Mouse (Mus musculus): ENCODE results near the gene Ruvbl2. TPM values are rescaled to one million over a fixed set of nuclear protein-coding genes. Genes with fewer than 3 reads are reported as not detected.

The Ruvbl2 gene
- polyA plus RNA-seq (2012; rRNA removed), result 114 and 117 TPM in 2 replicates

GRCm38 (mm10) chr7:45437521-45438276 lies at the start of gene Ruvbl2:
Gene Ruvbl2 (minus strand): TSS chr7:45438096.

DNA sequence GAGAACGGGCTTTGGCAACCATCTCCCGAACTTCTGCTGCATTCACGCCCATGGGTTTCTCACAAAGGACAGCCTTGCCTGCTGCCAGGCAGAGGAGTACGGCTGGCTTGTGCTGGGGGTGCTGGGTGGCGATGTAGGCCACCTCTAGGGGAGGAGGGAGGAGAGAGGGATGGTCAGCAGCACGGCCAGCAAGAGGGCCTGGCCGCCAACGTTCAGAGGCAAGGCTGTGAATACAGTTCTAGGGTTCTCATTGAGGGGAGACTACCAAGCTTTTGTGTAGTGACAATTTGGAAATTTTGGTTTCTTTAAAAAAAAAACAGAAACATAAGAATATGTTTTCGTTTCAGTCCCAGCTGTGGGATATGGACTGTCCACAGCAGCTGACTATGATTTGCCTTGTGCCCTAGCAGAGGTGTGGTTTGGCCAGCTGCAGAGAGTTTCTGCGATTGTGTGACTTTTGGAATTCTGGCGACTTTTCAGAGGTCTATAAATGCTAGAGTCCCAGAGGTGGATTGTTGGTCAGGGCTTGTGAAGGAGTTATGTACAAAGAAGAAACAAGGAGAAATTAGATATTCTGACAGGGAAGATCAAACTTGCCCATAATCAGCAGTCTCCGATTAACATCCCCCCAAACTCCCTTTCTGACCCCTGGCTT lies 49.0 kb upstream of the Ruvbl2 start, which contains the start of gene Gm45808:
Gene Gm45808, minus strand, starts transcription at position 51 of the 655 bp plus-strand sequence.

GRCm38 (mm10) chr7:45481374-45481927 lies 43.6 kb upstream of the Ruvbl2 start, which contains the start of gene Tulp2:
Gene Tulp2 (plus strand): TSS chr7:45481877.

GRCm38 (mm10) chr7:45466283-45467089 lies 28.6 kb upstream of the Ruvbl2 start, which contains the start of gene Bax:
Gene Bax (minus strand): TSS chr7:45466898.

DNA sequence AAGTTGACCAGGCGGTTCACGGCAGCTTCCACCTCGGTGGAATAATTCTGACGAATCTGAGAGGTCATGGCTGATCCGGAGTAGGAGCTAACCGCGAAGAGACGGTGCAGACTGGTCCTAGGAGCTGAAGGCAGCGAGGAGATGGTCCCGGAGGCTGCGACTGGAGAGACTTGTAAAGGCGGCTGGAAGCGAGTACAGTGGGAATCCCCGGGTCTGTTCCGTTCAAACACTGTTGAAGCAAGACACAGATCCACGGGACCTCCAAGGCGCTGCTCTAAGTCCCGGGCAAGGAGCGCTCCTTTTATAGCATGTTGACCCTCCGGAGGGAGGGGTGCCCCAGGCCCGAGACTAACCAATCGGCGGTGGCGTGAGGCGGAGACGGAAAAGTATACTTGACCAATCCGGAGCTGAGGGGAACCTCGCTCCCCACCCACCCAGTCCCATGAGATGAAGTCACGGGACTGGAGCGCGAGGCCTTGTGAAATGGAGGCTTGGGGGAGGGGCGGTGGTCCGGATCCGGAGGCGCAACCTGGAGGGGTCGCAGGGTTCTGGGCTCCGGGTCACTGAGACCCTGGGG lies 21.8 kb upstream of the Ruvbl2 start, which contains the start of gene Ftl1:
Gene Ftl1, minus strand, starts transcription at position 321 of the 577 bp plus-strand sequence.

DNA sequence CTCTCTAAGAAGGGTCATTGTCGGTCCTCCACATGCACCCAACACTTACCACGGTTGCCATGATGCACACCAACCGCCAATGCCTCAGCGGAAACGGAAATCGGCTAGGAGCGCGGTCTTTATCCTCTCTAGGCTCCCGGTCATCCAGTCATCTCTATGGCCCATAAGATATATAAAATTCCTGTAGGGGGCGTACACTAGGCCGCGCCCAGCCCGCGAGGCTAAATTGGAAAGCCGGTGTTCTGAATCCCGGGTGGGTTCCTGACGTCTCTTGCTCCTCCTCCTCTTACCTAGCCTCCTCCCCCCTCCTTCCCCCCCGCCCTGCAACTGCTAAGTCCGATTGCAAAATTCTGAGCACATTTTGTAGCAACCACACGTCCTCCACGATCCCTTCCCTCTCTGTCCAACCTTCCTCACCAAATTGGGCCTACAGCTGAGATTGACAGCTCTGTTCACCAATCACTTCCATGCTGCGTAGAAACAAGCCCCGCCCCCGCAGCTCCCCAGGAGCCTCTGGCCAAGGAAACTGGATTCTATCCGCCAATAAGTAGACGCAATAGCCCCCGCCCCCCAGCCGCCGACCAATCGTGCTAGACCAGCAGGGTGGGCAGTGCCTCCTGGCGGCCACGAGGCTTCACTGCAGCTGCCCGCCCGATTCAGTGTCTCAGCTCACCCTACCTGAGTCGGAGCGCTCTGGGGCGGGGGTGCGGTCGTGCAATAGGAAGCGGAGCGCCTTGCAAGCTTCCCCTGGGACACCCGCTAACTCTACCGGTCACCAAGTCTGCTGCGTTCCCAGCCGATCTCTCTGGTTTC lies 3.5 kb downstream of the Ruvbl2 start, which contains the start of gene Gys1:
Gene Gys1, plus strand, starts transcription at position 642 of the 813 bp plus-strand sequence.

DNA sequence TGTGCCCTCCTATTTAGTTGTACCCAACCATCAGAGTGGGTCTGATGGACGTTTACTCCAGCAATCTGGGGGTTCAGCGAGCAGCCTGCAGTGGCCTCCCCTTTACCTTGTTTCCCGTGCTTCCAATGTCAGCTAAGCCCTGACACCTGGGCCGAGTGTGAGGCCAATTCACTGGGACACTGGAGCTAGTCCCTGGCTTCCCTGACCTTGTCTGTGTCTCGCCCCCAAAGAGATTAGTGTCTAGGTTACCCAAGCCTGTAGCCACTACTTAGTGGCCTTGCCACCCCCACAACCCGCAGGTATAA lies 17.3 kb downstream of the Ruvbl2 start, which contains the start of gene Lhb:
Gene Lhb, plus strand, starts transcription at position 206 of the 305 bp plus-strand sequence.

GRCm38 (mm10) chr7:45413113-45413863 lies 24.6 kb downstream of the Ruvbl2 start, which contains the start of gene Ntf5:
Gene Ntf5 (plus strand): TSS chr7:45413695.

DNA sequence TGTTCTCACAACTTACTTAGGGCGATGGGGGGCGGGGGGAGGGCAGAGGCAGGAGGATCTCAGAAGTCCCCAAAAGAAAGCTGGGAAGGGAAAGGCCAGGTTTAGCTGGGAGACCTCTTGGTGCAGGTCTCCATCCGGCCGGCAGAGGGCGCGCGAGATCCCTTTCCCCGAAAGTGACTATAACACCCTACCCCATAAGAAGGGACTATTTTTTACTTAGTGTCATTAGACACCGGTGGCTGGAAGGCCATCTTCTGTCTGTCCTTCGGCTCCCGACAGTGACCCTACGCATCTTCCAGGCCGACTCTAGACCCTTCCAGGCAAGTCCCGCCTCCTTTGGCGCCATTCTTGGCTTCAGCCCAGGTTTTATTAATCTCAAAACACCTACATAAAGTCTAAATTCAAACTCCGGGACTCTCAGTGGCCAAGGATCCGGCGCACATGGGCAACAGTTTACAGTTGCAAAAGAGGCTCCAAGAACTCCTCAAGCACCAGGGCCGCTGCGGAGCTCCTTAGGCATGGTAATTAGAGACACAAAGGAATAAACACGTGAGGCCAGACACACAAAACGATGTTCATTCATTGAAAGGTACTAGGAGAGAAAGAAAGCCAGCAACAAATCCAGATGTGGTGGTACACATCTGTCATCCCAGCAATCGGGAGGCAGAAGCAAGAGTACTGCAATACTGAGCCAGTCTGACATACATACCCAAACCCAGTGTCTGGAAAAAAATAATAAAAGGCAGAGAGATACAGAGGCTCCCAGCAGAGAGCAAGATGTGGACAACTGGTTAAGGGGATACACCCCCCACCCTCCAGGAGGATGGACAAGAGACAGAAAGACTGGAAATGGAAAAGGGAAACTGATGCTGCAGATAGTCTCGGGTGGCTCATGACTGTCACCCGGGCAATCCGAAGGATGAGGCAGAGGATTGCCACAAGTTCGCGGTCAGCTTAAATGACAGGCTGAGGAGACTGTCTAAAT lies 32.5 kb downstream of the Ruvbl2 start, which contains the start of gene Kcna7:
Gene Kcna7, plus strand, starts transcription at position 563 of the 985 bp plus-strand sequence.

GRCm38 (mm10) chr7:45395578-45396336 lies 42.1 kb downstream of the Ruvbl2 start, which contains the start of gene Snrnp70:
Gene Snrnp70 (minus strand): TSS chr7:45395742.

Other genes starting within 250 kb of the Ruvbl2 start
- 0.56 and 0.74 TPM in 2 replicates for gene Ccdc155, start 233.2 kb downstream of the Ruvbl2 start, polyA plus RNA-seq (2012; rRNA removed)
- 5.7 and 5.9 TPM in 2 replicates for gene Dkkl1, start 225.9 kb downstream of the Ruvbl2 start, polyA plus RNA-seq (2012; rRNA removed)
- gene Tead2, start 222.3 kb downstream of the Ruvbl2 start, polyA plus RNA-seq (2012; rRNA removed), result 57.7 and 65.9 TPM in 2 replicates
- gene Cd37, start 199.0 kb downstream of the Ruvbl2 start, polyA plus RNA-seq (2012; rRNA removed), result 1.5 and 1.6 TPM in 2 replicates
- 2.1 and 2.2 TPM in 2 replicates for gene Slc6a16, start 197.0 kb downstream of the Ruvbl2 start, polyA plus RNA-seq (2012; rRNA removed)
- 0.03 and 0.12 TPM in 2 replicates for gene Slc6a21, start 160.6 kb downstream of the Ruvbl2 start, polyA plus RNA-seq (2012; rRNA removed)
- 23.4 and 26.7 TPM in 2 replicates for gene Trpm4, start 104.3 kb downstream of the Ruvbl2 start, polyA plus RNA-seq (2012; rRNA removed)
- gene Hrc, start 102.8 kb downstream of the Ruvbl2 start, polyA plus RNA-seq (2012; rRNA removed), result 0.35 and 2.8 TPM in 2 replicates
- gene Ppfia3, start 71.1 kb downstream of the Ruvbl2 start, polyA plus RNA-seq (2012; rRNA removed), result 60.6 and 63.5 TPM in 2 replicates
- 59.8 and 63.1 TPM in 2 replicates for gene Lin7b, start 67.5 kb downstream of the Ruvbl2 start, polyA plus RNA-seq (2012; rRNA removed)
- gene Snrnp70, start 42.4 kb downstream of the Ruvbl2 start, polyA plus RNA-seq (2012; rRNA removed), result 619 and 668 TPM in 2 replicates
- 0.03 TPM in 1 of 2 replicates, not detected in the other for gene Kcna7, start 32.4 kb downstream of the Ruvbl2 start, polyA plus RNA-seq (2012; rRNA removed)
- gene Ntf5, start 24.4 kb downstream of the Ruvbl2 start, polyA plus RNA-seq (2012; rRNA removed), result 0.06 and 0.13 TPM in 2 replicates
- gene Lhb, start 17.3 kb downstream of the Ruvbl2 start, polyA plus RNA-seq (2012; rRNA removed), result 0.31 and 0.66 TPM in 2 replicates
- 23.7 and 24.0 TPM in 2 replicates for gene Gys1, start 3.3 kb downstream of the Ruvbl2 start, polyA plus RNA-seq (2012; rRNA removed)
- 1,600 and 1,742 TPM in 2 replicates for gene Ftl1, start 21.8 kb upstream of the Ruvbl2 start, polyA plus RNA-seq (2012; rRNA removed)
- gene Bax, start 28.8 kb upstream of the Ruvbl2 start, polyA plus RNA-seq (2012; rRNA removed), result 176 and 188 TPM in 2 replicates
- gene Tulp2, start 43.8 kb upstream of the Ruvbl2 start, polyA plus RNA-seq (2012; rRNA removed), result 0.22 and 0.32 TPM in 2 replicates
- 0.17 TPM in 1 of 2 replicates, not detected in the other for gene Gm45808, start 48.7 kb upstream of the Ruvbl2 start, polyA plus RNA-seq (2012; rRNA removed)
- gene Dhdh, start 50.7 kb upstream of the Ruvbl2 start, polyA plus RNA-seq (2012; rRNA removed), result 3.0 and 3.2 TPM in 2 replicates
- gene Nucb1, start 72.3 kb upstream of the Ruvbl2 start, polyA plus RNA-seq (2012; rRNA removed), result 99.6 and 103 TPM in 2 replicates
- 13.4 and 14.0 TPM in 2 replicates for gene Ppp1r15a, start 88.2 kb upstream of the Ruvbl2 start, polyA plus RNA-seq (2012; rRNA removed)
- 2.4 and 6.4 TPM in 2 replicates for gene Plekha4, start 88.2 kb upstream of the Ruvbl2 start, polyA plus RNA-seq (2012; rRNA removed)
- gene Hsd17b14, start 116.8 kb upstream of the Ruvbl2 start, polyA plus RNA-seq (2012; rRNA removed), result 0.10 and 0.53 TPM in 2 replicates
- gene Bcat2, start 132.1 kb upstream of the Ruvbl2 start, polyA plus RNA-seq (2012; rRNA removed), result 36.4 and 37.4 TPM in 2 replicates
- not detected in 2 replicates for gene Fgf21, start 177.4 kb upstream of the Ruvbl2 start, polyA plus RNA-seq (2012; rRNA removed)
- gene Fut1, start 179.2 kb upstream of the Ruvbl2 start, polyA plus RNA-seq (2012; rRNA removed), result 0.04 and 0.21 TPM in 2 replicates
- 0.10 and 0.19 TPM in 2 replicates for gene Izumo1, start 183.7 kb upstream of the Ruvbl2 start, polyA plus RNA-seq (2012; rRNA removed)
- gene Rasip1, start 189.4 kb upstream of the Ruvbl2 start, polyA plus RNA-seq (2012; rRNA removed), result 15.5 and 16.0 TPM in 2 replicates
- 2.7 and 4.2 TPM in 2 replicates for gene Mamstr, start 201.9 kb upstream of the Ruvbl2 start, polyA plus RNA-seq (2012; rRNA removed)
- 0.06 and 0.07 TPM in 2 replicates for gene Fut2, start 228.3 kb upstream of the Ruvbl2 start, polyA plus RNA-seq (2012; rRNA removed)
- gene Ntn5, start 245.9 kb upstream of the Ruvbl2 start, polyA plus RNA-seq (2012; rRNA removed), result 0.48 and 0.64 TPM in 2 replicates